Mouse (Mus musculus) v-Abl transformed pro-B cells (cell line): ENCODE measurements around the gene Ccl24.

Experiments
- in situ Hi-C, 2 experiments: fragments of 400-800 bp; cut with MboI; formaldehyde crosslinking; loops; one replicate each; pipeline ENCODE4 v1.15.1; 2025; ENCODE audit not compliant: unreplicated experiment in 2 of 2

Gene Ccl24

GRCm38 (mm10) chr5:135550910-135551309 is 21.9 kb downstream of the Ccl24 start:
- in situ Hi-C loops = no loop called here

- in situ Hi-C loops = loop anchor here in 1 of 2 experiments (5.0 kb wide), 2 partner anchors 69 to 219 kb away; no protein-coding TSS in a partner anchor
Measured at GRCm38 (mm10) chr5:135547990-135548389, 24.9 kb downstream of the Ccl24 start.

GRCm38 (mm10) chr5:135544865-135545797 is 27.7 kb downstream of the Ccl24 start, which contains the start of gene Hip1:
Gene Hip1 (minus strand): TSS chr5:135545120.
- in situ Hi-C loops = loop anchor here in 1 of 2 experiments (5.0 kb wide), 2 partner anchors 72 to 222 kb away; no protein-coding TSS in a partner anchor

GRCm38 (mm10) chr5:135544032-135544558 is 28.8 kb downstream of the Ccl24 start:
- in situ Hi-C loops = no loop called here

- in situ Hi-C loops = loop anchor here in 1 of 2 experiments (5.0 kb wide), 1 partner anchor 51 kb away; no protein-coding TSS in a partner anchor
Measured at GRCm38 (mm10) chr5:135537794-135538214, 35.0 kb downstream of the Ccl24 start.

- in situ Hi-C loops = loop anchor here in 1 of 2 experiments (5.0 kb wide), 1 partner anchor 50 kb away; no protein-coding TSS in a partner anchor
Measured at GRCm38 (mm10) chr5:135537326-135537725, 35.5 kb downstream of the Ccl24 start.

- in situ Hi-C loops = loop anchor here in 1 of 2 experiments (5.0 kb wide), 1 partner anchor 49 kb away; no protein-coding TSS in a partner anchor
Measured at GRCm38 (mm10) chr5:135535867-135536266, 37.0 kb downstream of the Ccl24 start.

- in situ Hi-C loops = no loop called here
Measured at GRCm38 (mm10) chr5:135533431-135533830, 39.4 kb downstream of the Ccl24 start.

GRCm38 (mm10) chr5:135531306-135531845 is 41.5 kb downstream of the Ccl24 start:
- in situ Hi-C loops = no loop called here

- in situ Hi-C loops = no loop called here
Measured at GRCm38 (mm10) chr5:135529964-135530363, 42.9 kb downstream of the Ccl24 start.

GRCm38 (mm10) chr5:135529310-135529709 is 43.5 kb downstream of the Ccl24 start:
- in situ Hi-C loops = no loop called here

GRCm38 (mm10) chr5:135527986-135528385 is 44.9 kb downstream of the Ccl24 start:
- in situ Hi-C loops = no loop called here

GRCm38 (mm10) chr5:135524660-135525560 is 47.9 kb downstream of the Ccl24 start:
- in situ Hi-C loops = no loop called here

GRCm38 (mm10) chr5:135524087-135524486 is 48.8 kb downstream of the Ccl24 start:
- in situ Hi-C loops = no loop called here

- in situ Hi-C loops = no loop called here
Measured at GRCm38 (mm10) chr5:135522111-135522722, 50.6 kb downstream of the Ccl24 start.
